Mouse (Mus musculus) limb, embryonic 14.5 days (tissue): ENCODE data around the gene Cd27. TPM values are rescaled to one million over a fixed set of nuclear protein-coding genes. Genes with fewer than 3 reads are reported as not detected.

Source experiments
- ATAC-seq: fragments of 200-750 bp; cut with Nextera tagmentation; 2 replicates; pipeline ENCODE4 v1.8.0; 2017; ENCODE audit warnings: low read depth, moderate number of reproducible peaks, moderate TSS enrichment; ENCODE audit not compliant: low FRiP score
- DNase-seq: peaks from one replicate; pipeline ENCODE4 v3.0.0-alpha.2; 2015; ENCODE audit warnings: low spot score
- H3K27ac ChIP-seq: fragments of 300-500 bp; sonication (generic); replicated peaks from 2 replicates; pipeline ENCODE4 v1.5.1; 2014; ENCODE audit warnings: low read depth, mild to moderate bottlenecking, low read length, moderate library complexity, mixed read lengths
- H3K27me3 ChIP-seq: fragments of 300-500 bp; sonication (generic); 2 replicates; pipeline ENCODE4 v1.6.1; 2014; ENCODE audit warnings: low read length, mixed read lengths; ENCODE audit not compliant: control insufficient read depth, insufficient read depth
- H3K36me3 ChIP-seq: fragments of 300-500 bp; sonication (generic); 2 replicates; pipeline ENCODE4 v1.6.1; 2014; ENCODE audit warnings: mild to moderate bottlenecking, low read length, moderate library complexity, mixed read lengths; ENCODE audit not compliant: control insufficient read depth, insufficient read depth
- H3K4me1 ChIP-seq: fragments of 300-500 bp; sonication (generic); 2 replicates; pipeline ENCODE4 v1.6.1; 2014; ENCODE audit warnings: antibody characterized with exemption, low read length, mixed read lengths; ENCODE audit not compliant: control insufficient read depth, insufficient read depth
- H3K4me2 ChIP-seq: fragments of 300-500 bp; sonication (generic); replicated peaks from 2 replicates; pipeline ENCODE4 v1.6.1; 2014; ENCODE audit warnings: low read depth, mild to moderate bottlenecking, low read length, moderate library complexity; ENCODE audit not compliant: severe bottlenecking
- H3K4me3 ChIP-seq: fragments of 300-500 bp; sonication (generic); replicated peaks from 2 replicates; pipeline ENCODE4 v1.5.1; 2014; ENCODE audit warnings: low read length
- H3K9ac ChIP-seq: fragments of 300-500 bp; sonication (generic); 2 replicates; pipeline ENCODE4 v1.6.1; 2014; ENCODE audit warnings: mild to moderate bottlenecking, low read depth, low read length, moderate library complexity; ENCODE audit not compliant: severe bottlenecking
- H3K9me3 ChIP-seq: fragments of 300-500 bp; sonication (generic); 2 replicates; pipeline ENCODE4 v1.6.1; 2016; ENCODE audit warnings: low read length; ENCODE audit not compliant: control insufficient read depth
- POLR2A ChIP-seq: fragments of 200-500 bp; IDR thresholded peaks from 2 replicates; pipeline ENCODE4 v1.8.0; 2012; ENCODE audit warnings: inconsistent platforms, mild to moderate bottlenecking, moderate library complexity, borderline replicate concordance; ENCODE audit not compliant: insufficient read depth, insufficient read length; ENCODE audit errors: extremely low read depth
- WGBS: fragments of 180-500 bp; shearing (Covaris S2); extraction: QIAGEN DNeasy Blood & Tissue Kit; methylation state at CpG from one replicate; pipeline ENCODE4 v1.1.7; 2014; 5-methylcytosine and 5-hydroxymethylcytosine counted together
- polyA plus RNA-seq, 2 experiments: library from polyadenylated mRNA; depleted of rRNA in 1 of 2; stranded (reverse) in 1 of 2; unstranded in 1 of 2; fragments of >200 nt; fragmentation: Nextera tagmentation in 1 of 2; extraction: Ambion mirVana in 1 of 2; gene quantifications; 2 replicates each; pipeline versions ENCODE4 v1.2.1 to v1.2.3; 2012 to 2014

Gene Cd27
- polyA plus RNA-seq, 2 experiments, result 0.50 to 1.3 TPM

- Histone ChIP-seq H3K36me3 (no peaks in the 10 kb centered on the region), H3K4me1 (peaks cover 5% of the 10 kb centered on the region), H3K27ac (no peak overlapping the region), H3K9me3 (no peaks in the 10 kb centered on the region), H3K9ac (no peak overlapping the region), H3K4me2 (no peak overlapping the region), H3K27me3 (no peaks in the 10 kb centered on the region), H3K4me3 (no peak overlapping the region)
- no peak for ATAC-seq
- WGBS, result 52% methylated on average over 5 of the region's 5 CpGs
- DNase-seq, result no peak
- TF ChIP-seq POLR2A, result no peak
Measured at GRCm38 (mm10) chr6:125234520-125234828, 2.3 kb downstream of the Cd27 start.

- H3K9ac ChIP-seq, result no peak overlapping the region
- H3K27ac ChIP-seq, result no peak overlapping the region
- H3K27me3 ChIP-seq, result no peaks in the 10 kb centered on the region
- no peak for TF ChIP-seq POLR2A
- DNase-seq (no peak), ATAC-seq (no peak)
- WGBS, result 59% methylated on average over 7 of the region's 7 CpGs
- H3K4me2 ChIP-seq, result no peak overlapping the region
- H3K4me1 ChIP-seq, result peaks cover 5% of the 10 kb centered on the region
- H3K4me3 ChIP-seq, result no peak overlapping the region
- H3K9me3 ChIP-seq, result no peaks in the 10 kb centered on the region
- no peaks in the 10 kb centered on the region for H3K36me3 ChIP-seq
Measured at GRCm38 (mm10) chr6:125233816-125234519, 2.8 kb downstream of the Cd27 start.

- no peaks in the 10 kb centered on the region for H3K36me3 ChIP-seq
- H3K9me3 ChIP-seq, result no peaks in the 10 kb centered on the region
- DNase-seq (no peak), ATAC-seq (no peak)
- H3K27ac ChIP-seq, result no peak overlapping the region
- TF ChIP-seq POLR2A, result no peak
- no peak overlapping the region for H3K4me3 ChIP-seq
- H3K27me3 ChIP-seq, result no peaks in the 10 kb centered on the region
- peaks cover 5% of the 10 kb centered on the region for H3K4me1 ChIP-seq
- no peak overlapping the region for H3K9ac ChIP-seq
- 80% methylated on average over 6 of the region's 6 CpGs for WGBS
- 0 out of 2 replicates have a peak overlapping the region, but pooled peaks have one; percentile 91 for H3K4me2 ChIP-seq
Measured at GRCm38 (mm10) chr6:125232516-125232915, 4.3 kb downstream of the Cd27 start.

- no peak overlapping the region for H3K27ac ChIP-seq
- ATAC-seq (no peak), DNase-seq (no peak)
- H3K4me3 ChIP-seq, result peak overlapping the region; percentile 46
- H3K4me2 ChIP-seq, result peak overlapping the region; percentile 91
- no peaks in the 10 kb centered on the region for H3K9me3 ChIP-seq
- no peak for TF ChIP-seq POLR2A
- 45% methylated on average over 4 of the region's 4 CpGs for WGBS
- peak overlapping the region; percentile 77 for H3K9ac ChIP-seq
- peaks cover 5% of the 10 kb centered on the region for H3K4me1 ChIP-seq
- no peaks in the 10 kb centered on the region for H3K27me3 ChIP-seq
- no peaks in the 10 kb centered on the region for H3K36me3 ChIP-seq
Measured at GRCm38 (mm10) chr6:125232045-125232437, 4.8 kb downstream of the Cd27 start.

GRCm38 (mm10) chr6:125231117-125232044 lies 5.4 kb downstream of the Cd27 start, which contains the start of gene Tapbpl:
TSS of gene Tapbpl (minus strand) at chr6:125231860.
- peak; percentile 57 for DNase-seq
- ATAC-seq, result peak; percentile 35; the same call in 1 of the 2 replicates
- Histone ChIP-seq H3K27me3 (no peaks in the 10 kb centered on the region), H3K9ac (peak within 1 kb of the TSS; percentile 77), H3K9me3 (no peaks in the 10 kb centered on the region), H3K4me2 (peak within 1 kb of the TSS; percentile 91), H3K36me3 (no peaks in the 10 kb centered on the region), H3K4me1 (peaks cover 5% of the 10 kb centered on the region), H3K27ac (peak within 1 kb of the TSS; percentile 46), H3K4me3 (peak within 1 kb of the TSS; percentile 46)
- WGBS, result 5% methylated on average over 16 of the region's 16 CpGs
- TF ChIP-seq POLR2A, result no peak
